Mouse (Mus musculus): ENCODE measurements around the gene Alox5.
"Not testable (repeated sequence)": the region's sequence is repeated elsewhere in the genome, so short reads cannot be mapped to it uniquely, and the experiment has no call there.

Gene Alox5

DNA sequence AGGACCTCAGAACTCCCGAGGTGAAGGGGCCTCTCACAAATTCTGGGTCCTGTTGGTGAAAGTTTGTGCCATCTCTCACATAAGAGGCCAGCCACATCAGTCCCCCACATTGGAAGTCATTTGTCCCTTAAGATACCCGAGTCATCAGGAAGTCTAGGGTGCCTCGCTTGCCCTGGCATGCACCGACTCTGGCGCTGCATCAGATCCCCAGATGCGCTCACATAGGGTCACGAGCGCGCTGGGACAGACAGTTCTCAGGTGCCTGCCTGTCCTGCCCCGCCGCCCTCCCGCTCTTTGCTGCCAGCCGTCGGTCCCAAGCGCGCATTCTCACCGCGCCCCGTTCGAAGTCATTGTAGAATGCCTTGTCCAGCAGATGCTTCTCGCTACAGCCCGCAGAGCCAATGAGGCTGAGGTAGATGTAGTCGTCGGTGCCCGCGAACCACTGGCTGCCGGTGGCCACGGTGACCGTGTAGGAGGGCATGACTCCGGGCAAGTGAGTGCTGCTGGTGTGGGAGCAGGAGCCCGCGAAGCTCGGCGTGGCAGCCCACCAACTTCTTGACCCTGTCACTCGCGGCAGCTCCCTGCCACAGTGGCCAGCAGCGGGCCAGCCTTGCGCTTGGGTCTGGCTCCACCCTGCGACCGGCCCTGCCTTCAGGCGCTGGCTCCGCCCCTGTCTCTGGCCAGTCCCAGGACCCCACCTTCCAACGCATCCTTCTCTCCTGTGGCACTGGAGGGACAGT is at the start of gene Alox5:
TSS of gene Alox5 (minus strand) at position 635 of the 740 bp plus-strand sequence.
- DNase-seq: peak; percentile 63

DNA sequence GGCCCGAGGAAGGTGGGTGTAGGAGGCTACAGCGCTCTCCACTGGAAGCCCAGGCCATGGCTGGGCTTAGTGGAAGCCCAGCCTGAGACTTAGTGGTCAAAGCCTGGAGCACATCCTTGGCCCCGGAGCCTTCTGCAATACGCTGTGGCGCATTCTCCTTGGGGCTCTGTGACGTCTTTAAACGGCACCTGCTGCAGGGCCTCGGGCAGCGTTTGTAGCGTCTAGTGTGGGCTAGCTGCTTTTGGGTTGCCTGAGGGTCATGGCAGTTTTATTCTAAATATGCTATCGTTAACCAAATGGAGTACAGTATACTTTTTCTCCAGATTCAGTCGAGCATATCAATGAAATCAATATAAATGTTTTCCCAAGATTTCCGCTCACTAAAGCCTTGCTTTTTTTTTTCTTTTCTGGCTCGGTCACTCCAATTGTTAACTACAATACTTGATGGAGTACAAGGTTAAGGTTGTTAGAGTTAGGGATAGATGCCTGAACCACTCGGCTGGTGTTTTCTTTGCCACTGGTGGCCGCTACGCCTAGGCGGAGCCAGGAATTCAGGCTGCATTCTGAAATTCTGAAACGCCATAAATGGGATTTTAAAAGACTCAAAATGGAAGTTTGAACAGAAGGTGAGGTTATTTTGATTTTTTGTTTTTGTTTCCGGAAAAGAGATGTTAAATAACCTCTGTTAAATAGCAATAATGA is 45.5 kb upstream of the Alox5 start, which contains the start of gene Olfr212:
TSS of gene Olfr212 (plus strand) at position 215 of the 702 bp plus-strand sequence.
- not testable (repeated sequence) for DNase-seq

DNA sequence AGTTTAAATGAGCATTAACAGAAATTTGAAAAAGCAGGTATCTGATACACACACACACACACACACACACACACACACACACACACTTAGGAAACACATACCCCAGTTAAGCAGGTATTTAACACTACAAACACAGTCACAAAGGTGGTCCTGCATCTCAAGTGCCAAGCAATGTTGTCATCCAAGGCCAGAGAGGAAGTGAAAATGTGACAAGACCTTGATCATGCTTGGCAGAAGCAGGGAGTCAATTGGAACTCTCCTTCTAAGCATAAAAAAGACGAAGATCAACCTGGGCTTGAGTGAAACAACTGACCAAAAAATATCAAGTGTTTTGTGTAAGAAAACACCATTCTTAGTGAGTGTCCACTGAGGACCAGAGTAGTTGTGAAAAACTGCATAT is 35.0 kb upstream of the Alox5 start:
- no peak for DNase-seq

DNA sequence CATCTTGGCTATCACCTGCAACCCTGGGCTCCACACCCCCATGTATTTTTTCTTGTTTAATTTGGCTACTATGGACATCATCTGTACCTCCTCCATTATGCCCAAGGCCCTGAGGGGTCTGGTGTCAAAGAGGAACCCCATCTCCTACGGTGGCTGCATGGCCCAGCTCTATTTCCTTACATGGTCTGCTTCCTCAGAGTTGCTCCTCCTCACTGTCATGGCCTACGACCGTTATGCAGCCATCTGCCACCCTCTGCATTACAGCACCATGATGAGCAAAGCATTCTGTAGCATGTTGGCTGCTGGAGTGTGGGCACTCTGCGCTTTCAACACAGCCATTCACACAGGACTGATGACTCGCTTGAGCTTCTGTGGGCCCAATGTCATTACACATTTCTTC is 32.8 kb upstream of the Alox5 start:
- no peak for DNase-seq

DNA sequence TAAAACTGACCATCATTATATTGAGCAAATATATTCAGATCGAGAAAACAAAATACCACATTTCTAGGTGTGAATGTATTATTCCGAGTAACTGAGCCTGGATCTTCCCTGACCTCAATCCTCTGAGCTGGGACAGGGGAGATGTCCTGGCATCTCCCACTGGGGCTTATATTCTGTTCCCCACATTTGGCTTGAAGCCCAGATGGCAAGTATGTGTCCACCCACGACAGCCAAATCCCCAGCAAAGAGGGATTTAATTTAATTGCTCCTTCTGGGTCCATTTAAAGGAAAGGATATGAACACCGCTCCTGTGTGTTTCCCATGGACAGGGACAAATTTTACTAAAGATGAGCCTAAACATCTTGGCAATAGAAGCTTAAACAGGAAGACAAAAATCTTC is 27.8 kb upstream of the Alox5 start, which contains the start of gene Olfr211:
TSS of gene Olfr211 (plus strand) at position 301 of the 400 bp plus-strand sequence.
- no peak for DNase-seq

DNA sequence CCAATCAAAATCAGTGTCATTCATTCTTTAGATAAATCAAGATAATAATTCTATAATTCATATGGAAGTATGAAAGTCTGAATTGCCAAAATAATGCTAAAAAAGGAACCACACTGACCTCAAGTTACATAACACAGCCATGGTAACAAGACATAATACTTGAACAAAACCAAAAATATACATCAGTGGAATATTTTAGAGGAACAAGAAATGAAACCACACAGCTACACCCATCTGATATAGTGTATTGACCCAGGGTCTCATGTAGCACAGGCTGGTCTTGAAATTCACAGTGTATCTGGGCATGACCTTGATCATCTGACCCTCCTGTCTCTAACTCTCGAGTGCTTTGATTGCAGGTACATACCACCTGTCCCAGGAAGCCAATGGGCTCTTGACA is 25.9 kb upstream of the Alox5 start:
- DNase-seq: no peak

DNA sequence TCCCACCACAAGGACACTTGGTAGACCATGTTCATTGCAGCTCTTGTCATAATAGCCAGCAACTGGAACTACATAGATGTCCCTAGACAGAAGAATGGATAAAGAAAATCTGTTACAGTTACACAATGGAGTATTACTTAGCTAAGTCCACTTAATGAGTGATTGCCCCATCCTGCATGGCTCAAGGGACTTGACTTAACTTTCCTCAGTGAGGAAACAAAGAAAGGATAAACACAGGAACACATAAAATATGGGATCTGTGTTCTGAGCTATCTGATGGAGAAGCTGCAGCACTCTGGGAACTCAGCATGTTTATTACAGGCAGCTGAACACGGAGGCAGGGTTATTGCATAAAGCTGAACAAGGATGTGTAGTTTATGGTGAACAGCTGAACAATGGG is 24.1 kb upstream of the Alox5 start:
- no peak for DNase-seq

DNA sequence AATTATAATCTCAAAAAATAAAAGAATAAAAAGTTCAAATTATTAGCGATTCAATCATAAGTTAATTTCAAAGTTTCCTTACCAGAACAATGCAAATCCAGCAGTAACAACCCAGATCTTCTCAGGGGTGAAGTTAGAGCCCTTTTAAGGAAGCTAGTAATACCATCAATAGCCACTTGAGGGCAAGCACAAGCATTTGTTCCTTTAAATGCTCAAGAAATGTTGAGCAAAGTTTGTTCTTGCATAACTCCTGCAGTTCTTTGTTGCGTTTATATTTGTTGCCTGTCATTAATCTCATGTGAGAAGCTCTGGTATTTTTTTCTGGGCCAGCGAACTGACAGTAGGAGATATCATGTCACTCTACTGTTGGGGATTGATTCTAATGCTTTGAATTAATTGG is 7.1 kb upstream of the Alox5 start:
- peak; percentile 35 for DNase-seq

DNA sequence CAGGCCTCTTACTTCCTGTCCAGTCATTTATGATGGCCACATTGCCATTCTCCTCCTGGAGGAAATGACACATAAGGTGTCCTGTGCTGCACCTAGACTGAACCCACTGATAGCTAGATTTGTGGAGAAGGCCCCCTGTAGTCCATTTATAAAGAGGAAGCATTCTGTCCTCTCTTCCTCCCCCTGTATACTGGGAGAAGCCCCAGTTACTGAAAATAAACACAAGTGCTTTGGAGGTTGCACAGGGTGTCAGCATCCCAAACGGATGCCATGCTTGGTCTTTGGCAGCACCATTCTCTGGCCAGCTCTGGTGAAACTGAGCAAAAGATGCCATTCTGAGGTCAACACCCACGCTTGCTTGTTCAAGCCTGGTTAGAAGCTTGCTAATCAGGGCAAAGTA is 1.7 kb downstream of the Alox5 start:
- no peak for DNase-seq

DNA sequence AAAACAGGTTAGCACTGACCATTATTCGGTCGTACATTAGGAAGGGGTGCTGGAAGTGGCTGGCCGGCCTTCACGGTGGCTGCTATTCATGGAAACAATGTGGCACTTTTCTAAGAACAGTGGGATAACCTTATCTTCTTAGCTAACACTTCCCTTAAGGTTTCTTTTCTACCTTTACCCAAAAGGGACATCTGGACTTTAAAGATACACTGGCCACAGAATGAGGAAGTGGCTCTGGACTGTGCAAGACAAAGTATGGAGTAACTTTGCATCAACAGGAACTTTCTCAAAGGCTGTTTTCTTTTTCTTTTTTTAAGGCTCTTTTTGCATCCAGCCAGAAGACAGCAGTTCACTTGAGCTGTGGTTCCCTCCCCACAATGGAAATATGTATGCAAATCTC is 2.2 kb downstream of the Alox5 start:
- no peak for DNase-seq

DNA sequence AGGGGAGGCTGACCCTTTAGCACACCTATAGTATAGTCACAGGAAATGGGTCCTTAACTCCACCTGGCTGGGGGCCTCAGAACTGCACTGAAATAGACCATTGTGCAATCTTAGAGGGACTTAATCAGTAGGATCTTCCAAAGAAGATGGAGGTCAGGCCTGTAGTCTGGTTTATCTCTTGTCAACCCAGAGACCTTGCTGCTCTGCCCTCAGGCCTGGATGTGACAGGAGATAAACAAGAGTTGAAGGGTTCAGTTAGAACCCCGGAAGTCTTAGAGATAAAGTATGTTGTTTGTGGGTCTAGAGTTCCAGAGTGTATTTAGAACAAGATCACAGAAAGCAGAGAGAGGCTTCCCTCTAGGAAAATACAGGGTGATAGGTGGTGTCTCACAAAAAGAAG is 4.5 kb downstream of the Alox5 start:
- DNase-seq: no peak

DNA sequence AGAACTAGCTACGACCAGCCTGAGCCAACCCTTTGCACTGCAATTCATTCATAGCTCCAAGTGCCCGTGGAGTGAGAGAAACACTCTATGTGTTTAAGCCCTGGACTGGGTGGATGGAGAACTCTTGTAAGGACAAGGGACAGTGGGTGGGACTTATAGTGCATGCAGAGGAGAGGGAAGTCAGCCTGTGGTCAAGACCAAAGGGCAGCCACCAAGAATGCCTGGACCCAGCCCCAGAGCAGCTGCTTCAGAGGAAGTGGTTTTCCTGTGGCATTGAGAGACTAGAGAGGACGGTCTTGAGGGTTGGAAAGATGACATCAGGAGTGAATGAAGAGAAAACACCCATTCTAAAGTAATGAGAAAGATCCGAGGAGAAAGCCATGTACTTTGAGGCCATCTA is 5.2 kb downstream of the Alox5 start:
- DNase-seq: no peak

DNA sequence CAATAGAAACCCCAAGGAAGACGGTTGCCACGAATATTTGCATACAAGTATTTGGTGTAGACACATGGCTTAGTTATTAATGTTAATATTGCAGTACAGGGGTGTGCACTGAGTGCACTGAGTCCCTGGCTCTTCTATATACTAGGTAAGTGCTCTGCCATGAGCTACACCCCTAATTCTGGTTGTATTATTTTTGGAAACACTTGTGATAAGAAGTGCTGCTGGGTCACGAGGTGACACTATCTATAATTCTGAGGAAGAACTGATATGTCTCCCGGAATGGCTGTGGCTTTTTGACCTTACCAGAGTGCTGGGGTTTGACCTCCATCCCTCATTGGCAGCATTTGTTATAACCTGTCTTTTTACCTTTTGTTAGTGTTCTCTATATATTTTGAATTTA is 20.1 kb downstream of the Alox5 start:
- DNase-seq: no peak

DNA sequence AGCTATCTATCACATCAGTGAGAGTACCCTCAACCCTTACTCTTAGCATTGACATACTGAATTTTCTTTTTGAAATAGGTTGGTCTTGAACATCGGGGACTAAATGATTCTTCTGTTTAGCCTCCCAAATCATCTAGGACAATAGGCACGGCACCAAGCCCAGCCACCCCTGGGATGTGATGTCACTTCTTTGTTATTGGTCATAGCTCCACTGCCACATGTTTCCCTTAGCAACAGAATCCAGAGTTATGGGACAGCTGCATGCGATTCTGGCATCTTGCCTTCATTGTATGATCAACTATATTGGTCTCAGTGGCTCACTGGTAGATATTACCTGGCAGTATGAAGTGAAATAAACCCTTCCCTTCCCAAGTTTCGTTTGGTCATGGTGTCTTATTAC is 20.5 kb downstream of the Alox5 start:
- no peak for DNase-seq

DNA sequence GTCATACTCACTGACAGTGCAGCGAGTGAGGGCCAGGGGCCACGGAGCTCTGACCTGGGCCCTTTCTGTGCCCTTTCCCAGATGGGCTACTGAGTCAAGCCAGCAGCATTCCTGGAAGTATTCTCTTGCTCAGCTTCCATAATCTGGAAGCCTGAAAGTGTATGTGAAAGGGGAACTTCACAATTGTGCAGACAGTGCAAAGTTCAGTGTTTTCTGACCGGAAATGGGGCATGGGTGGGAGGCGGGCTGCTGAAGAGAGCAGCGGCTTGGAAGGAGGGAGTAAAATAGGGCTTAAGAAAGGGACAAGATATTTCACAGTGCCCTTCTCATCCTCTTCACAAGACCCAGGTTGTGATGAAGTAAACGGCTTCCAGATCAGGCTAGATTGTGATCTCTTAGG is 21.4 kb downstream of the Alox5 start:
- DNase-seq: no peak

DNA sequence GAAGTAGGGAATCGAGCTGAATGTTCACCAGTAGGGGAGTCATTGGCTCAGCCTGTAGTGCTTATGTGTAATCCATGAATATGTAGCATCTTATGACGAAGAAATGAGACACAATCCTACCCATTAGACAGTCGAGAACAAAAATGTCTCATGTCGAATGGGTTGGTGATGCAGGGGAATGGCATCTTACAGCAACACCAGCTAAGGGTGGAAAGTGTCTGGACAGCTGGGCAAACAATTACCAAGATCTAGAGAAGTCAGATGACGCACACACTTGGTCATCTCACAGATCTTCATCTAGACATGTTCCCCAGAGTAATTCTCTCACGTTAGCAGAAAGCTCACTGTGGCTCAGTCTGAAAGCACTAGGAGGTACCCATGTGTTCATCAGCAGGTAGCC is 22.1 kb downstream of the Alox5 start:
- DNase-seq: no peak

DNA sequence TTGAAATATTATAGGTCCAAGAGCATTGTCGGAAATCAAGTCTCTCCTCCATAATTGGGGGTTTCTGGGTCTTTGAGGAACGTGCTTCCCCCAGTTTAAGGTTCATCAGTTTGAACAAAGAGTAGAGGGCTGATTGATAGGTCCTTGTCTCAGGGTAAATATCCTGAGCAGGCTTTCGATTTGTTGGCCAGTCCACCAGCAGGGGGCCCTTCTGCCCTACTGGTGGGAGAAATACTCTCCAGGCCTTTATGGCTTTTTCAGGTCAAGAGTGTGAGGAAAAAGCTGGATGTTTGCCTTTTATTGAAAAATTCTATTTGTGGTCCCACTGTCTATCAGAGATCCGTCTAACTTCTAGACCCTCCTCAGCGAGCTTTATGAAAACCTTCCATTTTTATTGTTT is 32.7 kb downstream of the Alox5 start:
- peak; percentile 44 for DNase-seq

DNA sequence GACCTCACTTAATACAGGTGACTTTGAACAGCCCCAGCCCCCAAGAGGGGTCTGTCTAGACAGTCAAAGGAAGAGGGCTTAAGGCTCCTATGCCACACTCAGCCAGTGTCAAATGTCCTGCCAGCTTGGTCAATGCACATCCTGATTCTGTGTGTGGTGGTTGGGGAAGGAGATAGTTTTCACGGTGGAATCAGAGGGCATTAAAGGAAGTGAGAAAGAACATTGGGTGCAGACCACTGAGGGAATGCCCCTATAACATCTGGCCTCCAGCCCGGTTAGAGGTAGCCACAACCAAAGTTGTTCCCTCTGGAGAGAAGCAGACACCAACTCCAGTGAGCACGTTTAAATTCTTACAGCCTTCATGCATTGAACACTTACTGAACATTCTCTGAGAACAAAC is 33.4 kb downstream of the Alox5 start:
- DNase-seq: no peak

DNA sequence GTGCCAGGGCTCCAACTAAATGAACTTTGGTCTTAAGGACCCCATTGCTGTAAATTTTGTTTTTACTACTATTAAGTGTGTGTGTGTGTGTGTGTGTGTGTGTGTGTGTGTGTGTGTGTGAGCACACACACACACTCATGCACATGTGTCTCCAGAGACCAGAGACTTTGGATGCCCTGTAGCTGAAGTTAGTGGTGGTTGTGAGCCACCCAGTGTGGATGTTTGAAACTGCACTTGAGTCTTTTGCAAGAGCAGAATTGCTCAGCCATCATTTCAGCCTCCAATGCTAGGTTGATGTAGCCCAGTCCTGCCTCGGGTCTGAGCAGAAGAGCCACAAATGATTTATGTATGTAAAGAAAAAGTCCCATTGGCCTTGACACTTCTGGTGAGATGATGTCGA is 37.3 kb downstream of the Alox5 start:
- peak; percentile 17 for DNase-seq

DNA sequence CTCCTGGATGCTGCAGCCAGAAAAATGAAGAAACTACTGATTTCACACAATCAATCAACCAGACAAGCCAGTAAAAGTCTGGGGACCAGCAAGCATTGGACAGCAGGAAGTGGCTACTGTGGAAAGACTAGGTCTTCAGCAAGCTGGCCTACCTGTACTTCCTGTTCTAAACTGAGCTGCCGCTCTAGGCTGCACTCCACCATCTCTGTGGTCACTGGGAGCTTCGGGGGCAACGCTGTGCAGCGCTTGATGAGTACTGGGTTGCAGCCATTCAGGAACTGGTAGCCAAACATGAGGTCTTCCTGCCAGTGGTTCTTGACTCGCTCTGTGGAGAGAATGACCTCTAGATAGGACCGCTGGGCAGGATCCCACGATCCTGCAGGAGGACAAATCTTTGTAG is 38.0 kb downstream of the Alox5 start:
- no peak for DNase-seq

DNA sequence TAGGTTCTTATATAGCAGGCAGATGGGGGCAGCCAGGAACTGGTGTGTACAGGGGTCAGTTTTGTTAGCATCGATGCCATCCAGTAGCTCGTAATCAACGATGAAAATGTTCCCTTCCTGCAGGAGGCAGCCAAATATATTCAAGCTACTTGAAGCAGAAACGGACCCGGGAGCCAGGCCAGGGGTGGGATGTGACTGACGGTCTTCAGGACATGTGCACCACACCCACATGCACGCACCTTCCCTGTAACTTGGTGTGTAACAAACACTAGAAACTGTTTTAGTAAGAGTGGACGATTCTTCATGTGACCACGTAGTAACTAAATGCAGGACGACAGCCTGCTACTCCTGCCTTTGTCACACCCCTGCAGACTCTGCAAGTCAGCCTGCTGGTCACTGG is 40.7 kb downstream of the Alox5 start:
- DNase-seq: no peak

DNA sequence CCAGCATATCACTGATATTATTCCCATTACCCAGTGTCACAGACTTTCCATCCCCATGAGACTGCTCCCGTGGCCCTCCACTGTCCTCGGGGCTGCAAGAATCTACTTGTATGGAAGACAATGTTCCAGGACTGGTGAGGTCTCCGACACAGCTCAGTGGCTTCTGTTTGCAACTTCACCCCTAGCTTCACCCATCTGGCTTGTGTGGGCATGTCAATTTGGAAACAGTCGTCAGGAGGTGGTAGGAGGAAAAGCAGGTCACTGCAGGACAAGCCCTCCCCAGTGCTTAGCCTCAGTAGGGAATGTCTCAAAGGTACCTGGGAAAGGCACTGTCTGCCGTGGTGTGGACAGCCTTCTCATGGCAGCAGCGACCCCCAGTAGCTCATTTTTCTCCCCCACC is 41.3 kb downstream of the Alox5 start:
- no peak for DNase-seq

DNA sequence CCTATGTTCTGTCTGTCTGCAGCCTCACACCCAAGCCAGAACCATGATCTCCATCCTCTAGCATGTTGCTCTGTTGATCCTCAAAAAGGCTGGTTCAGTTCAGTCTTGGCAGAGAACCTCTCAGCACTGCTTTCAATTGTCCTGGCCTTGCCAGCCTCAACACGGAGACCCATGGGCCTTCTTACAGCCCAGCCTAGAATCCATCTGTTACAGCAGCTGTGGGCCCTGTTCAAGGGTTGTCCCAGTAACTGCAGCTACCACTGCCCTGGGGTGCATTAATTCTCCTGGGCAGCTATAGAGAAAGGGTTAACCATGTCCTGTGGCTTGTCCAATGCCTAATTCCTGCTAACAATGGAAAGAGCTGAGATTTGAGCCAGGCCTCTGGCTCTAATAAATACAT is 42.5 kb downstream of the Alox5 start:
- no peak for DNase-seq

DNA sequence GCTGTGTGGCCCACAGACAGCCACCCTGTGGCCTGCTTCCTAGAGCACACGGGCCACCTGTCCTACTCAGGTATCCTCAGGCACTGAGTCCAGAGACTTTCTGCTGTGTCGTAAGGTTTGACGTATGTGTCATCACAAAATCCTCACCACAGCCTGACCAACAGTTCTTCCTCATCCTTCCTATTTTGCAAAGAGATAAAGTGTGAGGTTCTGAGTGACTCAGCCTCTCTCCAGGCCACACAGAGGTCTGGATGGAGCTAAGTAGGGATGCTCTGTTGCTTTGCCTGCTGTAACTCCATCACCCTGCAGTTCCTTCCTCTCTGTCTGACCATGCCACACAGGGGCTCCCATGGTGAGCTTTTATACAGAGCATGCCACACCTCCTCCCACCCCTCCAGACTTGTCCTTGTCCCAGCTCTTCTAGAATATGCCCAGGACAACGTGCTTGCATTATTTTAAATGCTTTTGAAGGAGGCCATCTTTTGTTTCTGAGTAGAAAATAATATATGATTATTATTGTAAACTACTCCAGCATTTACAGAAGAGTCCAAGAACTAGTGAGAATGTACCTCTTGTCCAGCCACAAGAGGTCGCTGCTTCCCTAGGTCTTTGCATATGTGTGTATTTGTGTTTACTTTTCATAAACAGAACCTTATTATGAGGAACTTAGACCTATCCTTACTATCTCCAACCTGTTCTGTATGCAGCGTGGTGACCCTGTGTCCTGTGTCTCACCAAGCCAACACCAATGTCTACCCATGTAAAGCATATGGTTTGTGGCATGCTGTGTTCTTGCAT is 43.3 kb downstream of the Alox5 start:
- DNase-seq: no peak

Data from embryo, embryonic 11 days (tissue).